Mouse (Mus musculus) liver, adult 2 months (tissue): ENCODE results near the gene Samd4b. TPM values are rescaled to one million over a fixed set of nuclear protein-coding genes. Genes with fewer than 3 reads are reported as not detected.

Experiments
- DNase-seq: peaks from one replicate; pipeline ENCODE4 v3.0.0-alpha.2; 2011; ENCODE audit warnings: low read depth, low spot score; ENCODE audit errors: extremely low read depth
- H3K27ac ChIP-seq: fragments of 200-500 bp; replicated peaks from 2 replicates; pipeline ENCODE4 v1.5.1; 2012; ENCODE audit warnings: low read depth, mild to moderate bottlenecking, control low read depth, inconsistent platforms, low read length; ENCODE audit not compliant: insufficient read depth
- H3K27me3 ChIP-seq: fragments of 200-500 bp; 2 replicates; pipeline ENCODE4 v1.6.1; 2012; ENCODE audit warnings: mild to moderate bottlenecking, moderate library complexity, low read length, inconsistent platforms; ENCODE audit not compliant: control insufficient read depth, insufficient read depth
- H3K36me3 ChIP-seq: fragments of 200-500 bp; 2 replicates; pipeline ENCODE4 v1.6.1; 2012; ENCODE audit warnings: low read length, inconsistent platforms; ENCODE audit not compliant: control insufficient read depth, insufficient read depth
- H3K4me1 ChIP-seq: fragments of 200-500 bp; 2 replicates; pipeline ENCODE4 v1.6.1; 2011; ENCODE audit warnings: low read length; ENCODE audit not compliant: control insufficient read depth, insufficient read depth
- H3K4me3 ChIP-seq: fragments of 200-500 bp; 2 replicates; pipeline ENCODE4 v1.5.1; 2011; ENCODE audit warnings: low read depth, mild to moderate bottlenecking, control low read depth, low read length, moderate library complexity; ENCODE audit not compliant: insufficient read depth
- H3K79me2 ChIP-seq: fragments of 200-500 bp; 2 replicates; pipeline ENCODE4 v1.6.1; 2012; ENCODE audit warnings: inconsistent platforms, mild to moderate bottlenecking, low read length, moderate library complexity; ENCODE audit not compliant: control insufficient read depth, insufficient read depth
- H3K9ac ChIP-seq: fragments of 200-500 bp; 2 replicates; pipeline ENCODE4 v1.6.1; 2012; ENCODE audit warnings: low read depth, mild to moderate bottlenecking, control low read depth, inconsistent platforms, low read length
- CTCF ChIP-seq: fragments of 200-500 bp; IDR thresholded peaks from 2 replicates; pipeline ENCODE4 v1.5.1; 2011; ENCODE audit warnings: low read depth, low read length, control low read depth
- POLR2A ChIP-seq: fragments of 200-500 bp; IDR thresholded peaks from 2 replicates; pipeline ENCODE4 v1.6.1; 2011; ENCODE audit warnings: low read length, control low read depth; ENCODE audit not compliant: insufficient read depth; ENCODE audit errors: extremely low read depth
- WGBS: fragments of 180-500 bp; shearing (Covaris S2); methylation state at CpG from one replicate; pipeline ENCODE4 v1.1.7; 2018; 5-methylcytosine and 5-hydroxymethylcytosine counted together
- polyA plus RNA-seq: library from polyadenylated mRNA; depleted of rRNA; stranded (reverse); fragments of >200 nt; gene quantifications from 2 replicates; pipeline ENCODE4 v1.2.3, GENCODE M21; 2012; rRNA removed
- total RNA-seq: library from RNA; depleted of rRNA; stranded (reverse); fragments of >200 nt; gene quantifications from 2 replicates; pipeline ENCODE4 v1.2.3, GENCODE M21; 2014; rRNA removed

The Samd4b gene
- total and polyA plus RNA-seq, 2 experiments = 4.1 to 27.0 TPM

DNA sequence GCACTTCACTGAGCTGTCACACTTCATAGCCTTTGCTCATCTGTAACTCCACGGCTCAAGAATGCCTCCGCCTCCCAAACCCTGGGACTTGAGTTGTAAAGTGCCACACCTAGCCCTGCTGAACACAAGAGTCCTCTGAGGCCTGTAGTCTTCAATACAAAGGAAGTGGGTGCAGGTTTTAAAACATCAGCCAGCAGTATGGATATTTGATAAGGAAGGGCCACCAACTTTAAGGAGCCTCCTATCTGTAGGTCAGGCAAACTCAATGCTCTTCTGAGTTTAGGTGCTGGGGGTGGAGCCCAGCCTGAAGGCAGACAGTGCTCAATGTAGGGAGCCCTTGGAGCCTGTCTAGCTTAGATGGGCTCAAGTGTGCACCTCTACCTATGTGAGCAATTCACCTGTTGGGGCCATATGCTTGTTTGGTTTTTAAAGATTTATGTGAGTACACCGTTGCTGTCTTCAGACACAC, 243.8 kb downstream of the Samd4b start:
- Histone ChIP-seq H3K9ac (no peak overlapping the region), H3K4me3 (no peak overlapping the region), H3K79me2 (peaks cover 11% of the 10 kb centered on the region; the same call in 1 of the 2 replicates), H3K4me1 (peaks cover 35% of the 10 kb centered on the region), H3K27me3 (no peaks in the 10 kb centered on the region), H3K27ac (peak overlapping the region; percentile 41), H3K36me3 (peaks cover 15% of the 10 kb centered on the region)
- no peak for DNase-seq
- 84% methylated on average over 3 of the region's 3 CpGs for WGBS
- TF ChIP-seq CTCF = no peak
- TF ChIP-seq POLR2A = no peak

DNA sequence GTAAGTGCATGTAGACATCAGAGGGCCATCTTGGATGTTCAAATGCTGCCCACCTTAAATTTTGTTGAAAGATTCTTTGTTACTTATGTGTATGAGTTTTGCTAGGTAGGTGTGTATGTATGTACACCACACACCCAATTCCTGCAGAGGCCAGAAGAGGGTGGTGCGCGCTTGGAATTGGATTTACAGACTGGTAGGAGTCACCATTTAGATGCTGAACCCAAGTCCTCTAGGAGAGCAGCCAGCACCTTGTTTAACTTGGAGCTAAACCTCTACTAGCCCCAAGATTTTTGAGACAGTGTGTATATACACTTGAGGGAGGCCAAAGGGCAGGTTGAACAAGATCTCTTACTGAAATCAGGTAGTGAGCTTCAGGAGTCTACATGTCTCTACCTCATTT, 244.7 kb downstream of the Samd4b start:
- Histone ChIP-seq H3K4me3 (no peak overlapping the region), H3K79me2 (peaks cover 11% of the 10 kb centered on the region; the same call in 1 of the 2 replicates), H3K9ac (no peak overlapping the region), H3K27me3 (no peaks in the 10 kb centered on the region), H3K36me3 (peaks cover 15% of the 10 kb centered on the region), H3K27ac (peak overlapping the region; percentile 41; the same call in 1 of the 2 replicates), H3K4me1 (peaks cover 31% of the 10 kb centered on the region)
- TF ChIP-seq POLR2A (no peak), CTCF (peak; percentile 44; the same call in 1 of the 2 replicates)
- WGBS = 25% methylated on average over 2 of the region's 2 CpGs
- DNase-seq = peak; percentile 96

DNA sequence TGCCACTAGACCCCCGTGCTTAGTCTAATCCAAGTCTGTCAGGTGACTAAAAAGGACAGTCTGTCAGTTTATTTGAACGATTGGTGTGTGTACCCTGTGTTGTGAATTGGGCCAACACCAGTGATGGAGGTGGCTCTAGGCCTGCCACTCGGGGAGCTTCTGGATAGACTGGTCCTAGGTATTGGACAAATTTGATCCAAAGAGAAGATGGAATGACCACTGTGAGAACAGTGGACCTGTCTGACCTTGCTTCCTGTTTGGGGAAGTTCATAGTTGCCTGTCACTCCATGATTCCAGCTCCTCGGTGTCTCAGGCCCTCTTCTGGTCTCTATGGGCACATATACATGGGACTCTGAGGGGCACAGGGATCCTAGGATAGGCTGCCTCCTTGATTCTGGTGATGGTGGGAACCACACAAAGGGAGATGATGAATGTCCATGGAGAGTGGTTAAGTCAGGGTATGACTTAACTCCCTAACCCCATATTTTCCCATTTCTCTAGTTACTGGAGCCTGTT, 246.2 kb downstream of the Samd4b start:
- H3K4me1 ChIP-seq = peaks cover 26% of the 10 kb centered on the region
- DNase-seq = no peak
- TF ChIP-seq POLR2A (no peak), CTCF (no peak)
- peaks cover 11% of the 10 kb centered on the region; the same call in 1 of the 2 replicates for H3K79me2 ChIP-seq
- H3K36me3 ChIP-seq = peaks cover 15% of the 10 kb centered on the region
- no peak overlapping the region for H3K27ac ChIP-seq
- H3K27me3 ChIP-seq = no peaks in the 10 kb centered on the region
- peak overlapping the region; percentile 55 for H3K9ac ChIP-seq
- WGBS = 7% methylated on average over 4 of the region's 4 CpGs
- peak overlapping the region; percentile 83 for H3K4me3 ChIP-seq

DNA sequence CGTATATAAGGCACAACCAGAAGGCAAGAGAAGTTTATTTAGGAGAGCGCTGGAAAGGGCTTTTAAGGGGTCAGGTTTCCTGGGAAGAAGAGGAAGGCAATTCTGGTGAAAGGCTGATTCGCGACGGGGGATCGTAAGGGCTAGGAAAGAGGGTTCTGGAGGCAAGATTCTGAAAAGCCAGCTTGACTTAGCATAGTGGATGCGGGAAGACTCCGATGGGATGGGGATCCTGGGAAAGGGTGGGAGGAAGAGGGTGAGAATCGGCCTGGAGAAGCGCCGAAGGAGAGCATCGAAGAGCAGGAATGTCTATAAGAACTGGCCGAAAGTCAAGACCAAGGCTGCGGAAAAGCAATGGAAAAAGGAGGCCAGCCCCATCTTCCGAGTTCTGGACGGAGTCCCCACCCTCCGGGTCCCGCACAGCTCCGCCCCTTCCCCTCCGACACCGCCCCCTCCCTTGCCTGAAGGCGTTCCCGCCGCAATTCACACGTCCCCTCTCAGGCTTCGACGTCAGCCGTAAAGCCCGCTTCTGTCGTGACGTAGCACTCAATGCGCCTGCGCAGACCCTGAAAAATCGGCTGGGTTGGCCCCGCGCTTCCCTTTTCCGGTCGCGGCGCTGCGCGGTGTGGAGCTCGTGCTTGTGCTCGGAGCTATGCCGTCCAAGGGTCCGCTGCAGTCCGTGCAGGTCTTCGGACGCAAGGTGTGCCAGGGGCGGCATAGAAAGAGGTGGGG, 247.6 kb downstream of the Samd4b start, which contains the start of gene Rps16:
Gene Rps16, plus strand, starts transcription at position 498 of the 729 bp plus-strand sequence.
- Histone ChIP-seq H3K79me2 (peaks cover 11% of the 10 kb centered on the region; the same call in 1 of the 2 replicates), H3K36me3 (peaks cover 15% of the 10 kb centered on the region), H3K4me3 (peak within 1 kb of the TSS; percentile 83), H3K4me1 (peaks cover 31% of the 10 kb centered on the region), H3K27ac (peak within 1 kb of the TSS; percentile 85), H3K27me3 (no peaks in the 10 kb centered on the region), H3K9ac (peak within 1 kb of the TSS; percentile 88)
- peak; percentile 88 for DNase-seq
- TF ChIP-seq POLR2A (peak; percentile 53; the same call in 1 of the 2 replicates), CTCF (no peak)
- WGBS = 1% methylated on average over 50 of the region's 50 CpGs

Other genes with a start within 250 kb of the Samd4b start
- gene Rps16, start 247.5 kb downstream of the Samd4b start, total RNA-seq = 110 and 136 TPM in 2 replicates
- gene Rps16, start 247.5 kb downstream of the Samd4b start, polyA plus RNA-seq = 471 and 577 TPM in 2 replicates
- gene Plekhg2, start 225.5 kb downstream of the Samd4b start, total RNA-seq = 0.65 and 1.3 TPM in 2 replicates
- 3.3 and 3.5 TPM in 2 replicates for gene Plekhg2, start 225.5 kb downstream of the Samd4b start, polyA plus RNA-seq
- gene Zfp36, start 217.9 kb downstream of the Samd4b start, total RNA-seq = 16.4 and 25.4 TPM in 2 replicates
- gene Zfp36, start 217.9 kb downstream of the Samd4b start, polyA plus RNA-seq = 41.1 and 54.3 TPM in 2 replicates
- gene Med29, start 205.4 kb downstream of the Samd4b start, total RNA-seq = 13.4 and 17.6 TPM in 2 replicates
- gene Med29, start 205.4 kb downstream of the Samd4b start, polyA plus RNA-seq = 49.2 and 50.9 TPM in 2 replicates
- gene Paf1, start 205.2 kb downstream of the Samd4b start, total RNA-seq = 16.1 TPM in 2 replicates
- gene Paf1, start 205.2 kb downstream of the Samd4b start, polyA plus RNA-seq = 52.8 and 59.1 TPM in 2 replicates
- gene Gmfg, start 160.7 kb downstream of the Samd4b start, total RNA-seq = 18.4 and 24.4 TPM in 2 replicates
- gene Gmfg, start 160.7 kb downstream of the Samd4b start, polyA plus RNA-seq = 4.0 and 4.6 TPM in 2 replicates
- 0.18 TPM in 1 of 2 replicates, not detected in the other for gene Lrfn1, start 146.2 kb downstream of the Samd4b start, total RNA-seq
- 0.70 and 0.71 TPM in 2 replicates for gene Lrfn1, start 146.2 kb downstream of the Samd4b start, polyA plus RNA-seq
- not detected in 2 replicates for gene Ifnl2, start 87.7 kb downstream of the Samd4b start, total RNA-seq
- gene Ifnl2, start 87.7 kb downstream of the Samd4b start, polyA plus RNA-seq = not detected in 2 replicates
- gene Ifnl3, start 75.3 kb downstream of the Samd4b start, total RNA-seq = not detected in 2 replicates
- not detected in 2 replicates for gene Ifnl3, start 75.3 kb downstream of the Samd4b start, polyA plus RNA-seq
- 8.7 and 16.4 TPM in 2 replicates for gene Sycn, start 57.3 kb downstream of the Samd4b start, total RNA-seq
- 1.4 and 1.6 TPM in 2 replicates for gene Sycn, start 57.3 kb downstream of the Samd4b start, polyA plus RNA-seq
- gene Nccrp1, start 50.9 kb downstream of the Samd4b start, total RNA-seq = not detected in 2 replicates
- 0.05 TPM in 1 of 2 replicates, not detected in the other for gene Nccrp1, start 50.9 kb downstream of the Samd4b start, polyA plus RNA-seq
- 4.0 and 7.0 TPM in 2 replicates for gene Pak4, start within 50 bp of the Samd4b start, total RNA-seq
- 14.9 TPM in 2 replicates for gene Pak4, start within 50 bp of the Samd4b start, polyA plus RNA-seq
- not detected in 2 replicates for gene Acp7, start 33.2 kb upstream of the Samd4b start, total RNA-seq
- not detected in 2 replicates for gene Acp7, start 33.2 kb upstream of the Samd4b start, polyA plus RNA-seq
- gene Fbxo27, start 94.7 kb upstream of the Samd4b start, total RNA-seq = not detected in 2 replicates
- gene Fbxo27, start 94.7 kb upstream of the Samd4b start, polyA plus RNA-seq = 0.16 and 0.19 TPM in 2 replicates
- 0.46 and 0.60 TPM in 2 replicates for gene Fbxo17, start 118.7 kb upstream of the Samd4b start, total RNA-seq
- gene Fbxo17, start 118.7 kb upstream of the Samd4b start, polyA plus RNA-seq = 0.53 and 1.0 TPM in 2 replicates
- 66.0 and 70.3 TPM in 2 replicates for gene Mrps12, start 143.7 kb upstream of the Samd4b start, total RNA-seq
- gene Mrps12, start 143.7 kb upstream of the Samd4b start, polyA plus RNA-seq = 98.0 and 103 TPM in 2 replicates
- 4.6 and 6.4 TPM in 2 replicates for gene Sars2, start 143.8 kb upstream of the Samd4b start, total RNA-seq
- gene Sars2, start 143.8 kb upstream of the Samd4b start, polyA plus RNA-seq = 21.9 and 25.3 TPM in 2 replicates
- gene Ccer2, start 158.0 kb upstream of the Samd4b start, total RNA-seq = not detected in 2 replicates
- not detected in 2 replicates for gene Ccer2, start 158.0 kb upstream of the Samd4b start, polyA plus RNA-seq
- gene Sirt2, start 168.6 kb upstream of the Samd4b start, total RNA-seq = 15.1 and 21.4 TPM in 2 replicates
- gene Sirt2, start 168.6 kb upstream of the Samd4b start, polyA plus RNA-seq = 52.9 and 56.7 TPM in 2 replicates
- 6.1 and 7.3 TPM in 2 replicates for gene Nfkbib, start 169.4 kb upstream of the Samd4b start, total RNA-seq
- gene Nfkbib, start 169.4 kb upstream of the Samd4b start, polyA plus RNA-seq = 39.9 and 46.3 TPM in 2 replicates
- gene Rinl, start 190.8 kb upstream of the Samd4b start, total RNA-seq = 1.4 TPM in 2 replicates
- 1.2 and 1.8 TPM in 2 replicates for gene Rinl, start 190.8 kb upstream of the Samd4b start, polyA plus RNA-seq
- 90.1 and 109 TPM in 2 replicates for gene Hnrnpl, start 210.4 kb upstream of the Samd4b start, total RNA-seq
- gene Hnrnpl, start 210.4 kb upstream of the Samd4b start, polyA plus RNA-seq = 81.6 and 109 TPM in 2 replicates
- gene Ech1, start 227.1 kb upstream of the Samd4b start, total RNA-seq = 636 and 645 TPM in 2 replicates
- 561 and 625 TPM in 2 replicates for gene Ech1, start 227.1 kb upstream of the Samd4b start, polyA plus RNA-seq
- gene Lgals4, start 235.7 kb upstream of the Samd4b start, total RNA-seq = 9.5 and 11.0 TPM in 2 replicates
- gene Lgals4, start 235.7 kb upstream of the Samd4b start, polyA plus RNA-seq = 7.9 and 16.4 TPM in 2 replicates